Mouse (Mus musculus): ENCODE results near the gene Ehd3.
"Not testable (repeated sequence)": the region's sequence is repeated elsewhere in the genome, so short reads cannot be mapped to it uniquely, and the experiment has no call there.

GRCm38 (mm10) chr17:73839876-73840275, 35.9 kb downstream of the Ehd3 start:
- TF ChIP-seq POLR2A, CTCF (IDR thresholded peaks at IDR 0.05; ENCODE audit: extremely low read depth, insufficient read depth, low read length): not testable (repeated sequence)

All from cortical plate, adult 2 months (tissue).